Mouse (Mus musculus) liver, embryonic 16.5 days (tissue): ENCODE results near the gene Wdr78. TPM values are rescaled to one million over a fixed set of nuclear protein-coding genes. Genes with fewer than 3 reads are reported as not detected.

Source experiments
- ATAC-seq: fragments of 200-750 bp; cut with Nextera tagmentation; 2 replicates; pipeline ENCODE4 v1.8.0; 2017; ENCODE audit warnings: low read depth, mild to moderate bottlenecking, moderate number of reproducible peaks, moderate library complexity
- H3K27ac ChIP-seq: fragments of 300-500 bp; sonication (generic); 2 replicates; pipeline ENCODE4 v1.5.1; 2014; ENCODE audit warnings: mild to moderate bottlenecking, low read length
- H3K27me3 ChIP-seq: fragments of 300-500 bp; sonication (generic); 2 replicates; pipeline ENCODE4 v1.6.1; 2014; ENCODE audit warnings: low read depth, low read length, mixed read lengths; ENCODE audit not compliant: control insufficient read depth, insufficient read depth
- H3K36me3 ChIP-seq: fragments of 300-500 bp; sonication (generic); 2 replicates; pipeline ENCODE4 v1.6.1; 2014; ENCODE audit warnings: mild to moderate bottlenecking; ENCODE audit not compliant: control insufficient read depth, insufficient read depth
- H3K4me1 ChIP-seq: fragments of 300-500 bp; sonication (generic); 2 replicates; pipeline ENCODE4 v1.6.1; 2014; ENCODE audit warnings: low read depth, low read length, mixed read lengths; ENCODE audit not compliant: control insufficient read depth
- H3K4me2 ChIP-seq: fragments of 300-500 bp; sonication (generic); 2 replicates; pipeline ENCODE4 v1.6.1; 2014; ENCODE audit warnings: low read depth, low read length, mixed read lengths
- H3K4me3 ChIP-seq: fragments of 300-500 bp; sonication (generic); 2 replicates; pipeline ENCODE4 v1.5.1; 2014; ENCODE audit warnings: low read depth, mild to moderate bottlenecking, low read length
- H3K9ac ChIP-seq: fragments of 300-500 bp; sonication (generic); 2 replicates; pipeline ENCODE4 v1.6.1; 2014; ENCODE audit warnings: low read depth, low read length
- H3K9me3 ChIP-seq: fragments of 300-500 bp; sonication (generic); replicated peaks from 2 replicates; pipeline ENCODE4 v1.6.1; 2016; ENCODE audit warnings: low read length; ENCODE audit not compliant: control insufficient read depth
- WGBS: fragments of 180-500 bp; shearing (Covaris S2); extraction: QIAGEN DNeasy Blood & Tissue Kit; methylation state at CpG from one replicate; pipeline ENCODE4 v1.1.7; 2014; ENCODE audit not compliant: insufficient replicate concordance; 5-methylcytosine and 5-hydroxymethylcytosine counted together
- polyA plus RNA-seq: library from polyadenylated mRNA; unstranded; fragments of >200 nt; fragmentation: Nextera tagmentation; extraction: Ambion mirVana; gene quantifications from 2 replicates; pipeline ENCODE4 v1.2.1, GENCODE M21; 2015

Gene Wdr78
- polyA plus RNA-seq, result 0.31 and 0.48 TPM in 2 replicates

- peak within 1 kb of the TSS; percentile 94 for H3K4me2 ChIP-seq
- H3K9ac ChIP-seq, result peak within 1 kb of the TSS; percentile 93
- H3K27me3 ChIP-seq, result no peaks in the 10 kb centered on the region
- H3K4me1 ChIP-seq, result peaks cover 22% of the 10 kb centered on the region
- ATAC-seq, result peak; percentile 96
- under 1% methylated on average over 80 of the region's 90 CpGs for WGBS
- peak within 1 kb of the TSS; percentile 99 for H3K27ac ChIP-seq
- no peaks in the 10 kb centered on the region for H3K9me3 ChIP-seq
- no peaks in the 10 kb centered on the region for H3K36me3 ChIP-seq
- peak within 1 kb of the TSS; percentile 91 for H3K4me3 ChIP-seq
Observed at GRCm38 (mm10) chr4:103114184-103115111, at the start of gene Wdr78, which contains the start of gene Mier1. Gene Wdr78, minus strand, starts transcription at chr4:103114555. Gene Mier1, plus strand, starts transcription at chr4:103114390.

- Histone ChIP-seq H3K4me1 (no peaks in the 10 kb centered on the region), H3K36me3 (peaks cover 71% of the 10 kb centered on the region), H3K9me3 (no peaks in the 10 kb centered on the region), H3K4me3 (no peak overlapping the region), H3K9ac (no peak overlapping the region), H3K27ac (no peak overlapping the region), H3K27me3 (no peaks in the 10 kb centered on the region), H3K4me2 (no peak overlapping the region)
- no peak for ATAC-seq
- 90% methylated on average over 4 of the region's 4 CpGs for WGBS
Observed at GRCm38 (mm10) chr4:103158781-103159180, 44.4 kb upstream of the Wdr78 start.

DNA sequence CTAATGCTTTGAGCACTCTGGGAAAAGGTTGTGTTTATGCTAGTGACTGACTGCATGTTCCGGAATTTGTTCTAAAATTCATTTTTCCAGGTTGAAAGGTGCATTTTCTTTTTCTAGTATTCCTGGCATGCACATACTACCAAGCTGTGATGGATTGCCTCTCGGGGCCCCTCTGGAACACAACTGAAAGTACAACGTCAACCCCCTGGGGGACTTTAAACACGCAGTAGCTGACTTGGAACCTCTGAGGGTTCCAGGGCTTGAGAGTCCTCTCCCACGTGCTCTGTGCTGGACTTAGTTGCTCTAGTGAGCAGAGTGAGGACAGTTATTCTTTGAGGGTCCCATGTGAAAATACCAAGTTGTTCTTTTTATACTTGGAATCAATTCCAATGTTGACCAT lies 37.6 kb upstream of the Wdr78 start:
- Histone ChIP-seq H3K9me3 (no peaks in the 10 kb centered on the region), H3K36me3 (peaks cover 78% of the 10 kb centered on the region), H3K27me3 (no peaks in the 10 kb centered on the region), H3K4me1 (no peaks in the 10 kb centered on the region), H3K4me3 (no peak overlapping the region), H3K27ac (no peak overlapping the region), H3K4me2 (no peak overlapping the region), H3K9ac (no peak overlapping the region)
- WGBS, result 84% methylated on average over 5 of the region's 5 CpGs
- no peak for ATAC-seq

DNA sequence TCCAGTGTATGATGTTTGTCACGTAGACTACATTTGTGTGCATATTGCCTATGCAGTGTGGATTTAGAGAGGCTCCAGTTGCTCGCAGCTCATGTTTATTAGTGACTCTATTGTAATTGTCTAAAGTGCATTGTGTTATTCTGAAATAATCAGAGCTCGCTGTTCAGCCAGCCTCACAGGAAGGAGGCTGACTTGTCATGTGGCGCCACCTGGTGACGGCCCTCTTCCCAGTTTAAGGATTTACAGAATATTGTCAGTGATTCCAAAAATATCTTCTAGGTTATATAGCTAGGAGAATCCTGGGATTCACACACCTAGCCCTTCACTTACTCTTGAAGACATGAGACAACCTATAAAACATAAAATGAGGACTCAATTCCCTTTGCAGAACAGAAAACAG lies 32.0 kb upstream of the Wdr78 start:
- ATAC-seq, result no peak
- 44% methylated on average over 5 of the region's 5 CpGs for WGBS
- H3K36me3 ChIP-seq, result peaks cover 69% of the 10 kb centered on the region
- H3K9ac ChIP-seq, result no peak overlapping the region
- H3K4me1 ChIP-seq, result no peaks in the 10 kb centered on the region
- no peak overlapping the region for H3K4me3 ChIP-seq
- H3K27me3 ChIP-seq, result no peaks in the 10 kb centered on the region
- H3K27ac ChIP-seq, result no peak overlapping the region
- H3K4me2 ChIP-seq, result no peak overlapping the region
- H3K9me3 ChIP-seq, result no peaks in the 10 kb centered on the region

GRCm38 (mm10) chr4:103136946-103137345 lies 22.6 kb upstream of the Wdr78 start:
- no peak for ATAC-seq
- H3K36me3 ChIP-seq, result peaks cover 33% of the 10 kb centered on the region
- 21% methylated on average over 1 of the region's 1 CpGs for WGBS
- no peaks in the 10 kb centered on the region for H3K9me3 ChIP-seq
- no peak overlapping the region for H3K27ac ChIP-seq
- H3K4me2 ChIP-seq, result no peak overlapping the region
- H3K4me3 ChIP-seq, result no peak overlapping the region
- H3K9ac ChIP-seq, result no peak overlapping the region
- no peaks in the 10 kb centered on the region for H3K27me3 ChIP-seq
- H3K4me1 ChIP-seq, result no peaks in the 10 kb centered on the region

- no peak for ATAC-seq
- no peak overlapping the region for H3K4me2 ChIP-seq
- peaks cover 11% of the 10 kb centered on the region for H3K4me1 ChIP-seq
- H3K4me3 ChIP-seq, result no peak overlapping the region
- no peak overlapping the region for H3K27ac ChIP-seq
- H3K36me3 ChIP-seq, result peaks cover 10% of the 10 kb centered on the region
- no peaks in the 10 kb centered on the region for H3K27me3 ChIP-seq
- H3K9me3 ChIP-seq, result no peaks in the 10 kb centered on the region
- H3K9ac ChIP-seq, result no peak overlapping the region
- WGBS, result 65% methylated on average over 4 of the region's 4 CpGs
Observed at GRCm38 (mm10) chr4:103126533-103126932, 12.2 kb upstream of the Wdr78 start.

- no peak for ATAC-seq
- no peak overlapping the region for H3K4me3 ChIP-seq
- H3K27me3 ChIP-seq, result no peaks in the 10 kb centered on the region
- peaks cover 21% of the 10 kb centered on the region for H3K4me1 ChIP-seq
- no peak overlapping the region for H3K27ac ChIP-seq
- no peaks in the 10 kb centered on the region for H3K9me3 ChIP-seq
- no peak overlapping the region for H3K4me2 ChIP-seq
- H3K36me3 ChIP-seq, result no peaks in the 10 kb centered on the region
- H3K9ac ChIP-seq, result no peak overlapping the region
Observed at GRCm38 (mm10) chr4:103123606-103124005, 9.3 kb upstream of the Wdr78 start.

DNA sequence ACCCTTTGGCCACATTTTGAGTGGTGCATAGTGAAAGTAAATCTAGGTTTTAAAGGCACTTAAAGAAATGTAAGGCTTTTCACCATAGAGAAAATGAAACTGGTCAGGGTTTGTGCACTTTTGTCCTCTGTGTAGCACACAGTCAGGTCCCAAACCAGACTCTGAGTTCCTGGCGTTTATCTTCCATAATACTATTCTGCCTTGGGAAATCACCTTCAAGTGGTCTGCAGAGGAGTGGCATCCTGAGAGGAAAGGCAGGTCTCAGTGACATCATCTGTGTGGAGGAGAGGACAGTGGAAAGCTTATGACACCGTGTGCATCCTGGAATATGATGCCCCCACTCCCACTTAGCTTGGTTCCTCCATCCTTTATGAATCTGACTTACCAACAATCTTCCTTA lies 8.7 kb upstream of the Wdr78 start:
- no peak for ATAC-seq
- Histone ChIP-seq H3K36me3 (no peaks in the 10 kb centered on the region), H3K4me1 (peaks cover 22% of the 10 kb centered on the region), H3K27ac (peak overlapping the region; percentile 16; the same call in 1 of the 2 replicates), H3K9ac (peak overlapping the region; percentile 1; the same call in 1 of the 2 replicates), H3K9me3 (no peaks in the 10 kb centered on the region), H3K4me3 (peak overlapping the region; percentile 11), H3K4me2 (peak overlapping the region; percentile 49), H3K27me3 (no peaks in the 10 kb centered on the region)
- WGBS, result 35% methylated on average over 2 of the region's 2 CpGs

GRCm38 (mm10) chr4:103120874-103121389 lies 6.6 kb upstream of the Wdr78 start:
- no peak for ATAC-seq
- Histone ChIP-seq H3K36me3 (no peaks in the 10 kb centered on the region), H3K4me2 (peak overlapping the region; percentile 93), H3K9ac (peak overlapping the region; percentile 100), H3K4me3 (peak overlapping the region; percentile 99), H3K27me3 (no peaks in the 10 kb centered on the region), H3K9me3 (no peaks in the 10 kb centered on the region), H3K4me1 (peaks cover 20% of the 10 kb centered on the region), H3K27ac (peak overlapping the region; percentile 79)
- 44% methylated on average over 9 of the region's 9 CpGs for WGBS
